Mouse (Mus musculus): ENCODE measurements around the gene Tomm70a. TPM values are rescaled to one million over a fixed set of nuclear protein-coding genes. Genes with fewer than 3 reads are reported as not detected.

Gene Tomm70a
- polyA plus RNA-seq, 1 experiment = 20.6 TPM

- Histone ChIP-seq H3ac (ENCODE audit: control insufficient read depth, insufficient read length) (no peak overlapping the region), H3K4me3 (no peak overlapping the region), H3K27me3 (ENCODE audit: control insufficient read depth, insufficient read depth, insufficient read length) (no peaks in the 10 kb centered on the region), H3K36me3 (ENCODE audit: control insufficient read depth, insufficient read depth) (peaks cover 30% of the 10 kb centered on the region), H3K79me2 (ENCODE audit: control insufficient read depth, insufficient read depth) (peaks cover 78% of the 10 kb centered on the region), H3K4me2 (ENCODE audit: low read depth) (no peak overlapping the region)
- TF ChIP-seq TCF3 (IDR thresholded peaks at IDR 0.05; ENCODE audit: insufficient read length, low read depth) = no peak
These were observed 10.8 kb downstream of the Tomm70a start for GRCm38 (mm10) chr16:57132326-57132725.

DNA sequence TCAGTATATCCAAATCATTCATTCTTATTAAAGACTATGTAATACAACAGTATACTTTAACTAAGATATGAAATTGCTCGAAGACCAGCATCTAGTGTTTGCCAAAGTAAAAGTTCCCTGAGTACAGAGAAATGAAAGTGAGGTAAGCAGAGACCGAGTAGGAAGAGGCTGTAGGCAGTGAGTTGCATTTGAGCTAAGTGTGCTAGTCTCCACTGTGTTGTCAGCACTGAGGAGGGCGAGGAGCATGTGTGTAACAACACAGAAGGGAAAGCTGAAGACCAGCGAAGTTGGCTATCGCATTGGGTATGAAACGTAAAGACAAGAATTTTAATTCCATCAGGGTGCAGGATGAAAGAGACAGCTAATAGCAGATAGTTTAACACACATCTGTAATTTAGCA, 12.1 kb downstream of the Tomm70a start:
- Histone ChIP-seq H3K4me3 (no peak overlapping the region), H3K27me3 (ENCODE audit: control insufficient read depth, insufficient read depth, insufficient read length) (no peaks in the 10 kb centered on the region), H3K79me2 (ENCODE audit: control insufficient read depth, insufficient read depth) (peaks cover 65% of the 10 kb centered on the region), H3K36me3 (ENCODE audit: control insufficient read depth, insufficient read depth) (peaks cover 37% of the 10 kb centered on the region), H3ac (ENCODE audit: control insufficient read depth, insufficient read length) (no peak overlapping the region), H3K4me2 (ENCODE audit: low read depth) (no peak overlapping the region)
- TF ChIP-seq POLR2A (IDR thresholded peaks at IDR 0.05; ENCODE audit: insufficient read length, low read depth) (no peak), E2F4 (IDR thresholded peaks at IDR 0.05; ENCODE audit: insufficient read depth) (no peak), USF1 (IDR thresholded peaks at IDR 0.05; ENCODE audit: low read depth) (no peak), MYOG (IDR thresholded peaks at IDR 0.05; ENCODE audit: control insufficient read depth in 1 of 3, insufficient read depth in 1 of 3, insufficient read length in 2 of 3, low read depth in 2 of 3) (no peak), MAX (IDR thresholded peaks at IDR 0.05; ENCODE audit: low read depth) (no peak), MYOD1 (IDR thresholded peaks at IDR 0.05; ENCODE audit: control insufficient read depth in 1 of 3, insufficient read length in 2 of 3, low read depth in 2 of 3) (no peak), POLR2AphosphoS2 (IDR thresholded peaks at IDR 0.05; ENCODE audit: insufficient read length, low read depth) (no peak), TCF12 (IDR thresholded peaks at IDR 0.05; ENCODE audit: insufficient read depth, poor library complexity, severe bottlenecking) (no peak), TCF3 (IDR thresholded peaks at IDR 0.05; ENCODE audit: insufficient read length, low read depth) (no peak)

- Histone ChIP-seq H3K36me3 (ENCODE audit: control insufficient read depth, insufficient read depth) (peaks cover 73% of the 10 kb centered on the region), H3ac (ENCODE audit: control insufficient read depth, insufficient read length) (no peak overlapping the region), H3K4me3 (no peak overlapping the region), H3K79me2 (ENCODE audit: control insufficient read depth, insufficient read depth) (no peaks in the 10 kb centered on the region), H3K4me2 (ENCODE audit: low read depth) (no peak overlapping the region), H3K27me3 (ENCODE audit: control insufficient read depth, insufficient read depth, insufficient read length) (no peaks in the 10 kb centered on the region)
- no peak for TF ChIP-seq USF1 (IDR thresholded peaks at IDR 0.05; ENCODE audit: low read depth)
- no peak for TF ChIP-seq MAX (IDR thresholded peaks at IDR 0.05; ENCODE audit: low read depth)
- no peak for TF ChIP-seq POLR2A (IDR thresholded peaks at IDR 0.05; ENCODE audit: insufficient read length, low read depth)
- no peak for TF ChIP-seq MYOG (IDR thresholded peaks at IDR 0.05; ENCODE audit: control insufficient read depth in 1 of 3, insufficient read depth in 1 of 3, insufficient read length in 2 of 3, low read depth in 2 of 3)
- TF ChIP-seq CEBPB (IDR thresholded peaks at IDR 0.05; ENCODE audit: insufficient read depth, poor library complexity, severe bottlenecking) = no peak
- TF ChIP-seq POLR2AphosphoS2 (IDR thresholded peaks at IDR 0.05; ENCODE audit: insufficient read length, low read depth) = no peak
These were observed 23.2 kb downstream of the Tomm70a start for GRCm38 (mm10) chr16:57144741-57145140.

DNA sequence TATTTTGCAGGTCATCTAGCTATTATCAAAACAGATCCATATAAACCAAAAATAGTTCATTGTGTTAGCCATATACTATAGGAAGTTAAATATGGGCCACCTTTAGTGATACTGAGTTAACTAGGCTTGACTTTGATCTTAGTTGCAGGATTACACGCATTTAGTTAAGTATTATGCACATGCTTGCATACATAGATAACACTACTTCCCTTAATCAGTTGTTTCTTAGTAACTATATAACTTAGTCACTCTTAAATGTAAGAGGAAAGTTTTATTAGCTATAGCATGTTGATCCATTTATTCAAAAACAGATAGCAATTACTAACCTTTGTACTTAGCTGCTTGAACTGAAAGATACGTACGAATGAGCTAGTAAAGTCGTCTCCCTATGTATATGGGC, 29.9 kb downstream of the Tomm70a start:
- H3ac ChIP-seq (ENCODE audit: control insufficient read depth, insufficient read length) = no peak overlapping the region
- H3K79me2 ChIP-seq (ENCODE audit: control insufficient read depth, insufficient read depth) = no peaks in the 10 kb centered on the region
- no peak overlapping the region for H3K4me2 ChIP-seq (ENCODE audit: low read depth)
- no peak overlapping the region for H3K4me3 ChIP-seq
- no peak for TF ChIP-seq TCF12 (IDR thresholded peaks at IDR 0.05; ENCODE audit: insufficient read depth, poor library complexity, severe bottlenecking)
- no peak for TF ChIP-seq SRF (IDR thresholded peaks at IDR 0.05; ENCODE audit: control insufficient read depth, insufficient read length, low read depth)
- TF ChIP-seq MYOD1 (IDR thresholded peaks at IDR 0.05; ENCODE audit: control insufficient read depth in 1 of 3, insufficient read length in 2 of 3, low read depth in 2 of 3) = no peak
- no peak for TF ChIP-seq USF1 (IDR thresholded peaks at IDR 0.05; ENCODE audit: low read depth)
- TF ChIP-seq REST (IDR thresholded peaks at IDR 0.05; ENCODE audit: insufficient read depth, insufficient read length) = no peak
- no peak for TF ChIP-seq POLR2A (IDR thresholded peaks at IDR 0.05; ENCODE audit: insufficient read length, low read depth)
- no peak for TF ChIP-seq E2F4 (IDR thresholded peaks at IDR 0.05; ENCODE audit: insufficient read depth)
- H3K36me3 ChIP-seq (ENCODE audit: control insufficient read depth, insufficient read depth) = peaks cover 70% of the 10 kb centered on the region
- no peaks in the 10 kb centered on the region for H3K27me3 ChIP-seq (ENCODE audit: control insufficient read depth, insufficient read depth, insufficient read length)

DNA sequence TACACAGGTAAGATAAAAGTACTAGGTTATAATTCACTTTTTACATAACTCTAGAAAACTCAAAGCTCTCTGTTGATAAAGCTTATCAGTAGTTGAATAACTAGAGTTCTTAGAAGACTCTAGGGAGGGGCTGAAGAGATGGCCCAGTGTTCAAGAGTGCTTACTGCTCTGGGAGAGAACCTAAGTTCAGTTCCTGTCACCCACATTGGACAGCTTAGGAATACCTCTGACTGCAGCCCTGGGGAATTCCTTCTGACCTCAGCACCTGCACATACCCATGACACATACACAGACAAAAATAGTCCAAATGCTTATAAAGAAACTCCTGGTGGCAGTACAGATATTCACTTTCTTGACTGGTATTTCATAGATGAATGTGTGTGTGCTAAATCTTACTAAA, 34.4 kb downstream of the Tomm70a start:
- peaks cover 53% of the 10 kb centered on the region for H3K36me3 ChIP-seq (ENCODE audit: control insufficient read depth, insufficient read depth)
- H3K27me3 ChIP-seq (ENCODE audit: control insufficient read depth, insufficient read depth, insufficient read length) = no peaks in the 10 kb centered on the region
- H3K79me2 ChIP-seq (ENCODE audit: control insufficient read depth, insufficient read depth) = no peaks in the 10 kb centered on the region
- no peak overlapping the region for H3K4me3 ChIP-seq
- H3K4me2 ChIP-seq (ENCODE audit: low read depth) = no peak overlapping the region
- TF ChIP-seq TCF3 (IDR thresholded peaks at IDR 0.05; ENCODE audit: insufficient read length, low read depth) (no peak), REST (IDR thresholded peaks at IDR 0.05; ENCODE audit: insufficient read depth, insufficient read length) (no peak), SRF (IDR thresholded peaks at IDR 0.05; ENCODE audit: control insufficient read depth, insufficient read length, low read depth) (no peak), MYOD1 (IDR thresholded peaks at IDR 0.05; ENCODE audit: control insufficient read depth in 1 of 3, insufficient read length in 2 of 3, low read depth in 2 of 3) (no peak), E2F4 (IDR thresholded peaks at IDR 0.05; ENCODE audit: insufficient read depth) (no peak), MAX (IDR thresholded peaks at IDR 0.05; ENCODE audit: low read depth) (no peak), USF1 (IDR thresholded peaks at IDR 0.05; ENCODE audit: low read depth) (no peak), MYOG (IDR thresholded peaks at IDR 0.05; ENCODE audit: control insufficient read depth in 1 of 3, insufficient read depth in 1 of 3, insufficient read length in 2 of 3, low read depth in 2 of 3) (no peak), POLR2AphosphoS2 (IDR thresholded peaks at IDR 0.05; ENCODE audit: insufficient read length, low read depth) (no peak), CEBPB (IDR thresholded peaks at IDR 0.05; ENCODE audit: insufficient read depth, poor library complexity, severe bottlenecking) (no peak), POLR2A (IDR thresholded peaks at IDR 0.05; ENCODE audit: insufficient read length, low read depth) (no peak), TCF12 (IDR thresholded peaks at IDR 0.05; ENCODE audit: insufficient read depth, poor library complexity, severe bottlenecking) (no peak)
- H3ac ChIP-seq (ENCODE audit: control insufficient read depth, insufficient read length) = no peak overlapping the region
